Mouse (Mus musculus) stomach, embryonic 14.5 days (tissue): ENCODE measurements around the gene Oard1. TPM values are rescaled to one million over a fixed set of nuclear protein-coding genes. Genes with fewer than 3 reads are reported as not detected.

Experiments
- ATAC-seq: fragments of 200-750 bp; cut with Nextera tagmentation; 2 replicates; pipeline ENCODE4 v1.8.0; 2017; ENCODE audit warnings: low read depth, moderate TSS enrichment; ENCODE audit not compliant: insufficient number of reproducible peaks, insufficient read depth, low FRiP score
- H3K27ac ChIP-seq: fragments of 300-500 bp; sonication (generic); 2 replicates; pipeline ENCODE4 v1.5.1; 2014; ENCODE audit warnings: mild to moderate bottlenecking, low read length, moderate library complexity, mixed read lengths
- H3K27me3 ChIP-seq: fragments of 300-500 bp; sonication (generic); 2 replicates; pipeline ENCODE4 v1.6.1; 2014; ENCODE audit warnings: low read length, control low read depth, mixed read lengths; ENCODE audit not compliant: control insufficient read depth, insufficient read depth
- H3K36me3 ChIP-seq: fragments of 300-500 bp; sonication (generic); 2 replicates; pipeline ENCODE4 v1.6.1; 2014; ENCODE audit warnings: mild to moderate bottlenecking, control low read depth, low read length, moderate library complexity, mixed read lengths; ENCODE audit not compliant: control insufficient read depth, insufficient read depth
- H3K4me1 ChIP-seq: fragments of 300-500 bp; sonication (generic); 2 replicates; pipeline ENCODE4 v1.6.1; 2014; ENCODE audit warnings: low read length, control low read depth, mixed read lengths; ENCODE audit not compliant: control insufficient read depth, insufficient read depth
- H3K4me2 ChIP-seq: fragments of 300-500 bp; sonication (generic); replicated peaks from 2 replicates; pipeline ENCODE4 v1.6.1; 2014; ENCODE audit warnings: low read depth, low read length, control low read depth
- H3K4me3 ChIP-seq: fragments of 300-500 bp; sonication (generic); 2 replicates; pipeline ENCODE4 v1.5.1; 2014; ENCODE audit warnings: low read depth, low read length, control low read depth
- H3K9ac ChIP-seq: fragments of 300-500 bp; sonication (generic); replicated peaks from 2 replicates; pipeline ENCODE4 v1.6.1; 2014; ENCODE audit warnings: low read depth, mild to moderate bottlenecking, control low read depth, low read length, moderate library complexity, mixed read lengths
- H3K9me3 ChIP-seq: fragments of 300-500 bp; sonication (generic); 2 replicates; pipeline ENCODE4 v1.6.1; 2016; ENCODE audit warnings: low read depth, low read length, control low read depth; ENCODE audit not compliant: control insufficient read depth
- WGBS: fragments of 180-500 bp; shearing (Covaris S2); extraction: QIAGEN DNeasy Blood & Tissue Kit; methylation state at CpG from one replicate; pipeline ENCODE4 v1.1.7; 2014; 5-methylcytosine and 5-hydroxymethylcytosine counted together
- polyA plus RNA-seq: library from polyadenylated mRNA; unstranded; fragments of >200 nt; fragmentation: Nextera tagmentation; extraction: Ambion mirVana; gene quantifications from 2 replicates; pipeline ENCODE4 v1.2.1, GENCODE M21; 2014

Oard1 gene
- polyA plus RNA-seq, 1 experiment from 2014 or later, result 62.8 TPM

DNA sequence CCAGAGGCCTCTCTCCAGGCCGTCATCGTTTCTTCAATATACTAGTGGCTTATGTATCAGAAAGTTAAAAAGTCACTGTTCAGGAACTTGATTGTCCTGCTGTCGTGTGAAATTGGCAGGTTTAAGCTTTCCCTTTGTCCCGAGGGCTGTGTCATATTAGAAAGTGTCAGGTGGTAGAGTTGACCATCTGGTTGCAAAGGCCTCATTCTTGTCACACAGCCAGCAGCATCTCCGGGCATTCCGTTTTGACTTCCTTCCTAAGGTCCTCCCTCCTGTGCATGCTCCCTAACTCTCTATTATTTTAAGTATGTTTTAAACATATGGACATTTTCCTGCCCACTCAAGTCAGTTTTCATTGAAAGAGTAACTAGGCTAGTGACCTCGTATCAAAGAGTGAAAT, 6.2 kb downstream of the Oard1 start:
- 81% methylated on average over 7 of the region's 7 CpGs for WGBS
- ATAC-seq, result no peak
- Histone ChIP-seq H3K9ac (no peak overlapping the region), H3K36me3 (peaks cover 27% of the 10 kb centered on the region; the same call in 1 of the 2 replicates), H3K4me1 (peaks cover 8% of the 10 kb centered on the region; the same call in 1 of the 2 replicates), H3K27ac (no peak overlapping the region), H3K4me2 (no peak overlapping the region), H3K27me3 (no peaks in the 10 kb centered on the region), H3K9me3 (no peaks in the 10 kb centered on the region), H3K4me3 (no peak overlapping the region)

- H3K9me3 ChIP-seq, result no peaks in the 10 kb centered on the region
- no peak overlapping the region for H3K4me2 ChIP-seq
- H3K27me3 ChIP-seq, result no peaks in the 10 kb centered on the region
- ATAC-seq, result peak; percentile 71; the same call in 1 of the 2 replicates
- no peak overlapping the region for H3K9ac ChIP-seq
- WGBS, result 80% methylated on average over 14 of the region's 14 CpGs
- peaks cover 27% of the 10 kb centered on the region; the same call in 1 of the 2 replicates for H3K36me3 ChIP-seq
- H3K4me3 ChIP-seq, result no peak overlapping the region
- no peak overlapping the region for H3K27ac ChIP-seq
- H3K4me1 ChIP-seq, result 0 out of 2 replicates have a peak, but pooled peaks cover 4% of the 10 kb centered on the region
Observed at GRCm38 (mm10) chr17:48416425-48417195, 6.8 kb downstream of the Oard1 start.

DNA sequence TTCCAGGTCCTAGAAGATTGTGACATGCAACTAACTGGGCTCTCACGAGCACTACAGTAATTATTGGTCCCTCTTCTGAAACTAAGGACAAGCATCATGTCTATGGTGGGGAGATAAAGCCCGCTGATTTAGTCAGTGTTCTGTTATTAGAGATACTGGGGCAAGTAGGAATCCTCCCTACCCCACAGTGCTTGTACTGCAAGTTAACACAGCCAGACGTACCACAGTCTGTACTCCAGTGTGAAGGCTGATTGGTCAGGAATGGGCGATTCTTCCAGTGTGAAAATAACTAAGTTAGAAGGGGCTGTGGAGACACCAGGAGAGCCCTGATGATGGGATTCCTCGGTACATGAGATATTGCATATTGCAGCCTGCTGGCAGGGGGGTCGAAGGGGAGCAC, 7.7 kb downstream of the Oard1 start:
- no peak overlapping the region for H3K4me2 ChIP-seq
- H3K9ac ChIP-seq, result no peak overlapping the region
- WGBS, result 84% methylated on average over 6 of the region's 6 CpGs
- no peaks in the 10 kb centered on the region for H3K27me3 ChIP-seq
- ATAC-seq, result no peak
- H3K9me3 ChIP-seq, result no peaks in the 10 kb centered on the region
- peaks cover 24% of the 10 kb centered on the region; the same call in 1 of the 2 replicates for H3K36me3 ChIP-seq
- no peaks in the 10 kb centered on the region for H3K4me1 ChIP-seq
- no peak overlapping the region for H3K27ac ChIP-seq
- no peak overlapping the region for H3K4me3 ChIP-seq

GRCm38 (mm10) chr17:48418174-48418573, 8.4 kb downstream of the Oard1 start:
- Histone ChIP-seq H3K4me3 (no peak overlapping the region), H3K9ac (no peak overlapping the region), H3K4me1 (no peaks in the 10 kb centered on the region), H3K4me2 (peak overlapping the region; percentile 14; the same call in 1 of the 2 replicates), H3K27me3 (no peaks in the 10 kb centered on the region), H3K36me3 (peaks cover 21% of the 10 kb centered on the region; the same call in 1 of the 2 replicates), H3K27ac (peak overlapping the region; percentile 63; the same call in 1 of the 2 replicates), H3K9me3 (no peaks in the 10 kb centered on the region)
- peak; percentile 54; the same call in 1 of the 2 replicates for ATAC-seq
- WGBS, result 69% methylated on average over 7 of the region's 7 CpGs

- 88% methylated on average over 1 of the region's 1 CpGs for WGBS
- Histone ChIP-seq H3K27me3 (no peaks in the 10 kb centered on the region), H3K4me3 (no peak overlapping the region), H3K27ac (peak overlapping the region; percentile 63; the same call in 1 of the 2 replicates), H3K4me2 (peak overlapping the region; percentile 14; the same call in 1 of the 2 replicates), H3K4me1 (no peaks in the 10 kb centered on the region), H3K9me3 (no peaks in the 10 kb centered on the region), H3K36me3 (peaks cover 21% of the 10 kb centered on the region; the same call in 1 of the 2 replicates), H3K9ac (no peak overlapping the region)
- no peak for ATAC-seq
Observed at GRCm38 (mm10) chr17:48418781-48419180, 9.0 kb downstream of the Oard1 start.

DNA sequence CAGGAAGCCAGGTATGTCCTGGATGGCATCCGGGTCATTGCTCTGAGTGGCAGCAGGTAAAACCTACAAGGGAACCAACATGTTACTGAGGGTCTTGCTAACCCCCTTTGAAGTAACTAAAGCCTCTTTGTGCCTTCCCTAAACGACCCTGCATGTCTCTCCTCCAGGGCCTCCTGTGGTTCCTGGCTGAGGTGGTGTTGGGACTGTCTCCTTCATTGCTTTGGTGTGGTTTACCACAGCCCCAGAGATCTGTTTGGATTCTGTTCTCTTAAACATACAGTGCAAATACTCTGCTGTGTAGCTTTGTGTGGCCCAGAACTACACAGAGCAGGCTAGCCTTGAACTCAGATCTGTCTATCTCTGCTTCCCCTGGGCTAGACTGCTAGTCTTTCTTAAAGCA, 9.8 kb downstream of the Oard1 start:
- WGBS, result 68% methylated on average over 2 of the region's 2 CpGs
- no peak for ATAC-seq
- Histone ChIP-seq H3K36me3 (peaks cover 21% of the 10 kb centered on the region; the same call in 1 of the 2 replicates), H3K9ac (no peak overlapping the region), H3K4me1 (0 out of 2 replicates have a peak, but pooled peaks cover 3% of the 10 kb centered on the region), H3K27me3 (no peaks in the 10 kb centered on the region), H3K4me3 (no peak overlapping the region), H3K27ac (no peak overlapping the region), H3K4me2 (no peak overlapping the region), H3K9me3 (no peaks in the 10 kb centered on the region)

- Histone ChIP-seq H3K27ac (no peak overlapping the region), H3K27me3 (no peaks in the 10 kb centered on the region), H3K36me3 (no peaks in the 10 kb centered on the region), H3K4me1 (peaks cover 21% of the 10 kb centered on the region), H3K4me2 (no peak overlapping the region), H3K9ac (no peak overlapping the region), H3K4me3 (no peak overlapping the region), H3K9me3 (no peaks in the 10 kb centered on the region)
- ATAC-seq, result no peak
- WGBS, result 82% methylated on average over 9 of the region's 9 CpGs
Observed at GRCm38 (mm10) chr17:48424237-48424636, 14.4 kb downstream of the Oard1 start.

DNA sequence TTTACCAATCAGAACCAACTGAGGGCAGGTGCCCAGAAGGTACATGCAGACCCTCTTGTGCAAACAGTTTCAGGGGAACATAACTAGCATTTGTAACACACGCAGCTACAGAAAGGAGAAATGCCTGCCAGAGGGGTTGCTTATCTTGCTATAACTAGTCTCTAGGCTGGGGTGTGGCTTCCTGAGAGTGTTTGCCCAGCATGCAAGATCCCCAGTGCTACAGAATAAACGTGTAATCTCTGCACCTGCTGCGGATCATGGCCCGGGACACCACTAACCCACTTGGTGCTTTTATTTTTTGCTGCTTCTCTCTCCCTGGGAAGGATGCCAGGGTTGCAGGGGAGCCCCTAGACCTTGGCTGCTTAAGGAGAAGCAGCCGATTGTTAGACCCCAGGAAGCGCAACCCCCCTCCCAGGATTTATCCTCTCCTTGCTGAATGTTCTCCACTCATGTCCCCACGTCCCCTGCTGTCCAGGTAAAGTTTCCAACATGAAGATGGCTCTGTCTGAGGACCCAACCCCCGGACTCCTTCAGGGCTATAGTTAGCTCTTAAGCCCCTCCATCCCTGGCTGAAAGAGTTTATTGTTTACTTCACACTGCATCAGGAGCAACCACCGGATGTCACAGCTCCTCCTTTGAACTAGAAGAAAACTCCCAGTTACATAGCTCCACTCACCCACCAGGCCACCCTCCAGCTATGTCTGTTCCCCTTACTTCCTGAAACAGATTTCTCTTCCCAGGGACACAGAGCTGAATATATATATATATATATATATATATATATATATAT, 16.2 kb downstream of the Oard1 start:
- peak overlapping the region; percentile 72 for H3K27ac ChIP-seq
- H3K4me3 ChIP-seq, result no peak overlapping the region
- H3K4me1 ChIP-seq, result peaks cover 33% of the 10 kb centered on the region
- no peaks in the 10 kb centered on the region for H3K27me3 ChIP-seq
- no peak overlapping the region for H3K9ac ChIP-seq
- H3K36me3 ChIP-seq, result no peaks in the 10 kb centered on the region
- H3K9me3 ChIP-seq, result no peaks in the 10 kb centered on the region
- 37% methylated on average over 9 of the region's 9 CpGs for WGBS
- H3K4me2 ChIP-seq, result no peak overlapping the region
- ATAC-seq, result peak; percentile 51; the same call in 1 of the 2 replicates
